Mouse (Mus musculus): ENCODE measurements around the gene Gzmb.
"Not testable (repeated sequence)": the region's sequence is repeated elsewhere in the genome, so short reads cannot be mapped to it uniquely, and the experiment has no call there.

DNA sequence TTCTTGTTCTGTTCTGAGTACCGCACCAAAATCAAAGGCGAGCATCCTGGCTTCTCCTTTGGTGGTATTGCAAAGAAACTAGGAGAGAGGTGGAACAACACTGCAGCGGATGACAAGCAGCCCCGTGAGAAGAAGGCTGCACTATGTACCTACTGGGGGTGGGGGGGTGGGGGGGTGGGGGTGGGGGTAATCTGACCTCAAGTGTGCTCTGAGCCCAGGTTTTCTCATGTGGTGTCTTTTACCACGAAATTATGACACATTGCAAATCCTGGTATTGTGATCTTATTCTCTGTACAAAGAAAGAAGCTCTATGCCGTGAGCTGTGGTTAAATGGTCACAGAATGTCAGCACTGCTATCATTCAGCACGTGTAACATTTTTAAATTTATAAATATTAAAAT, 14.0 kb upstream of the Gzmb start:
- TF ChIP-seq POLR2A (IDR thresholded peaks at IDR 0.05; ENCODE audit: insufficient read depth, low read length); CTCF (IDR thresholded peaks at IDR 0.05; ENCODE audit: low read depth, low read length): not testable (repeated sequence)
